Mouse (Mus musculus) ES-E14 (cell line): Measurements from ENCODE around the gene Zfp704. TPM values are rescaled to one million over a fixed set of nuclear protein-coding genes. Genes with fewer than 3 reads are reported as not detected.

Source experiments
- DNase-seq: peaks from one replicate; pipeline ENCODE4 v3.0.0-alpha.2; 2013; ENCODE audit warnings: low read depth, low spot score
- H3K27ac ChIP-seq: 2 replicates; pipeline ENCODE4 v1.5.1; 2012; ENCODE audit warnings: low read depth, mild to moderate bottlenecking, low read length, moderate library complexity, mixed read lengths; ENCODE audit not compliant: poor library complexity, insufficient read depth, severe bottlenecking
- H3K36me3 ChIP-seq: 2 replicates; pipeline ENCODE4 v1.6.1; 2012; ENCODE audit warnings: mild to moderate bottlenecking, low read length, moderate library complexity, mixed read lengths; ENCODE audit not compliant: control insufficient read depth, poor library complexity, insufficient read depth, severe bottlenecking
- H3K4me1 ChIP-seq, 2 experiments: fragments of 150-350 bp in 1 of 2; sonication (generic) in 1 of 2; 2 replicates each; pipeline ENCODE4 v1.6.1; 2012; ENCODE audit warnings: low read length in 2 of 2, mild to moderate bottlenecking in 1 of 2, mixed read lengths in 1 of 2; ENCODE audit not compliant: control insufficient read depth in 2 of 2, insufficient read depth in 2 of 2, poor library complexity in 1 of 2
- H3K4me3 ChIP-seq, 2 experiments: fragments of 150-350 bp in 1 of 2; sonication (generic) in 1 of 2; 2 replicates each; pipeline ENCODE4 v1.5.1; 2012; ENCODE audit warnings: low read length in 2 of 2, low read depth in 1 of 2, mild to moderate bottlenecking in 1 of 2, mixed read lengths in 1 of 2; ENCODE audit not compliant: insufficient read depth in 1 of 2, poor library complexity in 1 of 2, severe bottlenecking in 1 of 2
- H3K9ac ChIP-seq: 2 replicates; pipeline ENCODE4 v1.6.1; 2012; ENCODE audit warnings: low read depth, mild to moderate bottlenecking, low read length, mixed read lengths; ENCODE audit not compliant: poor library complexity, insufficient read depth, severe bottlenecking
- H3K9me3 ChIP-seq: fragments of 150-350 bp; sonication (generic); 2 replicates; pipeline ENCODE4 v1.6.1; 2012; ENCODE audit warnings: low read depth, mild to moderate bottlenecking, low read length; ENCODE audit not compliant: control insufficient read depth, insufficient read depth
- CHD2 ChIP-seq: IDR thresholded peaks from 2 replicates; pipeline ENCODE4 v1.6.1; 2014; ENCODE audit warnings: mild to moderate bottlenecking, low read depth, low read length, inconsistent platforms
- HCFC1 ChIP-seq: IDR thresholded peaks from 2 replicates; pipeline ENCODE4 v1.6.1; 2012; ENCODE audit warnings: low read length, inconsistent platforms, borderline replicate concordance; ENCODE audit not compliant: insufficient read depth
- MAFK ChIP-seq: IDR thresholded peaks from 2 replicates; pipeline ENCODE4 v1.6.1; 2014; ENCODE audit warnings: mild to moderate bottlenecking, low read depth, low read length, inconsistent platforms; ENCODE audit not compliant: insufficient read depth
- ZC3H11A ChIP-seq: IDR thresholded peaks from 2 replicates; pipeline ENCODE4 v1.6.1; 2012; ENCODE audit warnings: low read depth, mild to moderate bottlenecking, inconsistent platforms, low read length, borderline replicate concordance
- ZNF384 ChIP-seq: IDR thresholded peaks from 2 replicates; pipeline ENCODE4 v1.6.1; 2012; ENCODE audit warnings: low read depth, low read length, inconsistent platforms
- in situ Hi-C, 2 experiments: fragments of 600-800 bp; cut with MboI; formaldehyde crosslinking; loops; one replicate each; pipeline ENCODE4 v1.15.1; 2025; ENCODE audit warnings: low sequenced_read_pairs in 2 of 2, inconsistent platforms in 1 of 2; ENCODE audit not compliant: unreplicated experiment in 2 of 2
- total RNA-seq: library from RNA; depleted of rRNA; stranded (reverse); fragments of 300-350 nt; gene quantifications from 2 replicates; pipeline ENCODE4 v1.2.3, GENCODE M21; 2012

The Zfp704 gene
- total RNA-seq, 1 experiment: 11.4 TPM

- TF ChIP-seq ZNF384 (no peak), HCFC1 (no peak), ZC3H11A (no peak), MAFK (no peak), CHD2 (no peak)
- H3K27ac ChIP-seq: no peak overlapping the region
- in situ Hi-C loops: no loop called here
- peaks cover 7% of the 10 kb centered on the region in 2 experiments for H3K4me1 ChIP-seq
- H3K36me3 ChIP-seq: no peaks in the 10 kb centered on the region
- H3K4me3 ChIP-seq: no peak overlapping the region
- H3K9ac ChIP-seq: no peak overlapping the region
- no peak for DNase-seq
- no peaks in the 10 kb centered on the region for H3K9me3 ChIP-seq
Observed at GRCm38 (mm10) chr3:9499994-9500553, 109.8 kb downstream of the Zfp704 start.

- DNase-seq: no peak
- Histone ChIP-seq H3K36me3 (no peaks in the 10 kb centered on the region), H3K9ac (no peak overlapping the region), H3K27ac (no peak overlapping the region), H3K4me3 (no peak overlapping the region), H3K9me3 (no peaks in the 10 kb centered on the region), H3K4me1 (peaks cover 7% of the 10 kb centered on the region in 2 experiments)
- in situ Hi-C loops: no loop called here
- TF ChIP-seq ZNF384 (no peak), ZC3H11A (no peak), CHD2 (no peak), HCFC1 (no peak), MAFK (no peak)
Observed at GRCm38 (mm10) chr3:9499489-9499888, 110.4 kb downstream of the Zfp704 start.

GRCm38 (mm10) chr3:9497260-9497659, 112.6 kb downstream of the Zfp704 start:
- no peaks in the 10 kb centered on the region for H3K9me3 ChIP-seq
- DNase-seq: no peak
- no peak overlapping the region for H3K9ac ChIP-seq
- peaks cover 7% of the 10 kb centered on the region in 2 experiments for H3K4me1 ChIP-seq
- in situ Hi-C loops: no loop called here
- no peak overlapping the region for H3K27ac ChIP-seq
- no peak overlapping the region for H3K4me3 ChIP-seq
- no peaks in the 10 kb centered on the region for H3K36me3 ChIP-seq
- TF ChIP-seq CHD2: no peak
- no peak for TF ChIP-seq MAFK
- no peak for TF ChIP-seq ZNF384
- TF ChIP-seq HCFC1: no peak
- no peak for TF ChIP-seq ZC3H11A

GRCm38 (mm10) chr3:9491766-9492283, 118.1 kb downstream of the Zfp704 start:
- no peak for DNase-seq
- H3K36me3 ChIP-seq: no peaks in the 10 kb centered on the region
- H3K27ac ChIP-seq: no peak overlapping the region
- no peak overlapping the region for H3K9ac ChIP-seq
- H3K4me3 ChIP-seq: no peak overlapping the region
- peaks cover 8 to 13% of the 10 kb centered on the region in 2 experiments for H3K4me1 ChIP-seq
- TF ChIP-seq ZC3H11A: no peak
- TF ChIP-seq ZNF384: no peak
- no peak for TF ChIP-seq HCFC1
- TF ChIP-seq MAFK: no peak
- TF ChIP-seq CHD2: no peak
- no peaks in the 10 kb centered on the region for H3K9me3 ChIP-seq
- in situ Hi-C loops: no loop called here
